Mouse (Mus musculus): ENCODE measurements around the gene Cnst. TPM values are rescaled to one million over a fixed set of nuclear protein-coding genes. Genes with fewer than 3 reads are reported as not detected.

Cnst gene
- polyA plus RNA-seq, 1 experiment from 2014 or later: 28.0 TPM

DNA sequence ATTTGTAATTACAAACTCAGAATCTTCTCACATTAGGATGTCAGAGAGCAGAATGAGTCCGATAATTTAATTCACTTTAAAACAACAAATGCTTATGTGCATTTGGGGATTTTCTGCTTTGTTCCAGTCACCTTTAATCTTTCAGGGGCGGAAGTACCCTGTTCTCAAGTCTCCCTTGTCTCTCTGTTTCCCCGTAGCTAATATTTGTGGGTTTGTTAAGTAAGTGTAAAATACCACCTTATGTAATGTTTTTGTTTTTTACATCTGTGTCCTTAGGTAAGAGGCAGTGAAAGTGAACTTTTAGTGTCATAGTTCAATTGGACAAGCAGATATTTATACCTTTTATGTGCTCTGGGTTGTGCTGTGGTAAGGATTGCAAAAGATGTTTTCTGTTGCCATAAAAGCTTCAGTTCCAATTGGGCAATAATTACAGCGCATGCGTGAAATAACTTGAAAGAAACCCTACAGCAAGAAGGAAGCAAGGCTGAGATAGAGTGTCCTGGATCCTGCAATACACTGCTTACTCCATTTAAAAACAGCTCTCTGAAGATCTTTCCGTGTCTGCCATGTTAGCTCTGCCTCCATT, 14.8 kb downstream of the Cnst start:
- no peak overlapping the region for H3K27ac ChIP-seq (replicated peaks; ENCODE audit: low read depth, low read length)
- no peaks in the 10 kb centered on the region for H3K4me1 ChIP-seq (ENCODE audit: control insufficient read depth, insufficient read depth, low read length)
- ATAC-seq (ENCODE audit: low FRiP score, low TSS enrichment) (no peak), DNase-seq (no peak)
- no peaks in the 10 kb centered on the region for H3K9me3 ChIP-seq (ENCODE audit: control insufficient read depth, low read length)
- H3K9ac ChIP-seq (replicated peaks; ENCODE audit: low read length): no peak overlapping the region
- no peaks in the 10 kb centered on the region for H3K36me3 ChIP-seq (ENCODE audit: control insufficient read depth, insufficient read depth, low read length)
- no peak overlapping the region for H3K4me3 ChIP-seq (replicated peaks; ENCODE audit: low read depth, low read length)
- whole genome bisulfite sequencing: 96% methylated on average over 6 of the region's 6 CpGs
- no peak overlapping the region for H3K4me2 ChIP-seq (ENCODE audit: low read length)
- H3K27me3 ChIP-seq (ENCODE audit: control insufficient read depth, insufficient read depth, low read length): no peaks in the 10 kb centered on the region

DNA sequence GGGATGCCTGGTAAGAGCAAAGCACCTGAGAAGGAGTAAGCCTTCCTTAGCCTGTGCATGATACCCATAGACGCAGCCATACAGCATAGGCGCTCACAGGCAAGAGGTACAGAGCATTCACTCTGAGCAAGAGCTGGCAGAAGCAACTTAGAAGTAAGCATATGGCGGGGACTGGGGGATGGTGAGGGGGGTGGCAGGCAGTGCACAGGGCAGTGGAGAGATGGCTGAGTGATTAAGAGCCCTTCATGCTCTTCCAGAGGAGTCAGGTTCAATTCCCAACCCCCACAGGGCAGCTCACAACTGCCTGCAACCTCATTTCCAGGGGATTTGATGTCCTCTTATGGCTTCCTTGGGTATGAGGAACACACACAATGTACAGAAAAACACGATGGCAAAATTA, 17.0 kb downstream of the Cnst start:
- H3K36me3 ChIP-seq (ENCODE audit: control insufficient read depth, insufficient read depth, low read length): no peaks in the 10 kb centered on the region
- no peaks in the 10 kb centered on the region for H3K9me3 ChIP-seq (ENCODE audit: control insufficient read depth, low read length)
- H3K27ac ChIP-seq (replicated peaks; ENCODE audit: low read depth, low read length): no peak overlapping the region
- no peak overlapping the region for H3K9ac ChIP-seq (replicated peaks; ENCODE audit: low read length)
- H3K4me2 ChIP-seq (ENCODE audit: low read length): no peak overlapping the region
- H3K4me3 ChIP-seq (replicated peaks; ENCODE audit: low read depth, low read length): no peak overlapping the region
- peaks cover 7% of the 10 kb centered on the region for H3K4me1 ChIP-seq (ENCODE audit: control insufficient read depth, insufficient read depth, low read length)
- ATAC-seq (ENCODE audit: low FRiP score, low TSS enrichment): no peak
- WGBS: 89% methylated on average over 4 of the region's 4 CpGs
- no peak for DNase-seq
- H3K27me3 ChIP-seq (ENCODE audit: control insufficient read depth, insufficient read depth, low read length): no peaks in the 10 kb centered on the region

DNA sequence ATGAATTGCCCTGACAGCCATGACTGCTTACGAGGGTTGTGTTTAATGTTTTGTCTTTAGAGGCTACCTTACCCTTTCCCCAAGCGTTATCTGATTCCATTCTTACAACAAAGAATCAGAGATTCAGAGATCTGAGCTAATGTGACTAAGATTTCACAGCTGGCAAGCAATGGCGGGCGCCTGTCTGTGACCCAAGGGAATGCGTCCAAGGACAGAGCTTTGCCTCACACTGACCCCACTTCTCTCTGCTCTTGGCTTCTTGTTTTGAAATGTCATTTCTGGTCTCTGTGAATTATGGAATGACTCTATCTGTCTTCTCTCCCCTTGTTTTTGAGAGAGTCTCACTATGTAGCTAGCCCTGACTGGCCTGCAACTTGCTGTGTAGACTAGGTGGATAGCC, 17.8 kb downstream of the Cnst start:
- no peak overlapping the region for H3K4me3 ChIP-seq (replicated peaks; ENCODE audit: low read depth, low read length)
- 38% methylated on average over 5 of the region's 5 CpGs for WGBS

DNA sequence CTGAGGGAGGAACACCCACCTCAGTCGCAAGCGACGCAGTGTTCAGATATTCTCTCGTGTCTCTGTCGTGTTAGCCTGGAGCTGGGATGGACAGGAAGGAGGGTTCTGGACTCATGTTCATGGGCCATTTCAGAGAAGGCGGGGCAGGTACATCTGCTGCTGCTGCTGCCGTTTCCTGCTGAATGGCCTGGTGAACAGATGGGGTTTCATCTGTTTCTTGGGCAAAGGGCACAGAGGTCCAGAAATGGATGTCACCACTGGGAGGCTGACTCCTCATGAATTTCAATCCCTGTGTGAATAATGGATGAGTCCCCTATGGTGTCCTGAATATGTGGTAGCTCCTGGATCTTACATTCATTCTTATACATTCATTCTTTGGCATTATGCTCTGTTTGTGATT, 21.4 kb downstream of the Cnst start:
- Histone ChIP-seq H3K27me3 (ENCODE audit: control insufficient read depth, insufficient read depth, low read length) (no peaks in the 10 kb centered on the region), H3K27ac (replicated peaks; ENCODE audit: low read depth, low read length) (peak overlapping the region; percentile 37; the same call in 1 of the 2 replicates), H3K4me2 (ENCODE audit: low read length) (no peak overlapping the region), H3K9me3 (ENCODE audit: control insufficient read depth, low read length) (no peaks in the 10 kb centered on the region), H3K36me3 (ENCODE audit: control insufficient read depth, insufficient read depth, low read length) (no peaks in the 10 kb centered on the region), H3K4me1 (ENCODE audit: control insufficient read depth, insufficient read depth, low read length) (peaks cover 7% of the 10 kb centered on the region), H3K9ac (replicated peaks; ENCODE audit: low read length) (no peak overlapping the region), H3K4me3 (replicated peaks; ENCODE audit: low read depth, low read length) (no peak overlapping the region)
- DNase-seq (peak; percentile 49), ATAC-seq (ENCODE audit: low FRiP score, low TSS enrichment) (no peak; the same call in 1 of the 2 replicates)
- 45% methylated on average over 7 of the region's 7 CpGs for WGBS

More for the DNA sequence above, 17.8 kb downstream of the Cnst start:
- no peak for DNase-seq
- no peaks in the 10 kb centered on the region for H3K27me3 ChIP-seq (ENCODE audit: control insufficient read depth, insufficient read depth, low read length)
- H3K9ac ChIP-seq (replicated peaks; ENCODE audit: low read length): no peak overlapping the region
- no peak for ATAC-seq (ENCODE audit: low FRiP score, low TSS enrichment)
- H3K36me3 ChIP-seq (ENCODE audit: control insufficient read depth, insufficient read depth, low read length): no peaks in the 10 kb centered on the region
- no peak overlapping the region for H3K4me2 ChIP-seq (ENCODE audit: low read length)
- peaks cover 7% of the 10 kb centered on the region for H3K4me1 ChIP-seq (ENCODE audit: control insufficient read depth, insufficient read depth, low read length)
- no peaks in the 10 kb centered on the region for H3K9me3 ChIP-seq (ENCODE audit: control insufficient read depth, low read length)
- no peak overlapping the region for H3K27ac ChIP-seq (replicated peaks; ENCODE audit: low read depth, low read length)

DNA sequence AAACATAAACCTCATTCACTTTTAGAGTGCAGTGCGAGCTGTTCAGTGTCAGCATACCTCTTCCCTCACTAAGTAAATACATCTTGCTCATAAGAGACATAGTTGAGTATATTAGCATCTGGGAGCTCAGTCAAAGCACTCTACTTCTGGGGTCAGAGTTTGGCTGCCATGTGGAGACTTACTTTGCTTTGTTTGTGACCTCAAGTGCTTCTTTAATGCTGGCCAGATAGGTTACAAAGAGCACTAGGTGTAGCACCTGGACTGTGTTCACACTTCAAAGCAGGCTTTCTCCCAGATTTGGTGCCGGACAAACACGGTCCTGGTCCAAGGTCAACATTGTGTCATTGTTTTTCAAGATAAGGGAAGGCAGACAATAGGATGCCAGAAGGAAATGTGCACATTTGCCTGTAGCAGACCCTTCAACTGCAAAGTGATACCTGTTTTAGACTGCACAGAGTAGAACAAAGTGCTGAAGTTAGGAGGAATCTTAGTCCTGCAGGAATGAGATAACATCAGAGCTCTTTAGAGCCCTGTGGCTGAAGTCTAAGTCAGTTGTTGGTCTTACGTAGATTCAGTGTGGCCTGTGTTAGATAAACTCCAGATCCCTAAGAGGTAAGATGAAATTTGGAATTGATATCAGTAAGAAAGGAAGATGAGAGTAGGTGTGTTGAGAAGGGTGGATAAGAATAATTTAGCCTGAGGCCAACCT, 22.7 kb downstream of the Cnst start:
- Histone ChIP-seq H3K27me3 (ENCODE audit: control insufficient read depth, insufficient read depth, low read length) (no peaks in the 10 kb centered on the region), H3K4me2 (ENCODE audit: low read length) (no peak overlapping the region), H3K9me3 (ENCODE audit: control insufficient read depth, low read length) (no peaks in the 10 kb centered on the region), H3K4me3 (replicated peaks; ENCODE audit: low read depth, low read length) (no peak overlapping the region), H3K9ac (replicated peaks; ENCODE audit: low read length) (no peak overlapping the region), H3K36me3 (ENCODE audit: control insufficient read depth, insufficient read depth, low read length) (no peaks in the 10 kb centered on the region), H3K27ac (replicated peaks; ENCODE audit: low read depth, low read length) (no peak overlapping the region), H3K4me1 (ENCODE audit: control insufficient read depth, insufficient read depth, low read length) (peaks cover 7% of the 10 kb centered on the region)
- WGBS: 93% methylated on average over 4 of the region's 4 CpGs
- DNase-seq: no peak
- no peak for ATAC-seq (ENCODE audit: low FRiP score, low TSS enrichment)

DNA sequence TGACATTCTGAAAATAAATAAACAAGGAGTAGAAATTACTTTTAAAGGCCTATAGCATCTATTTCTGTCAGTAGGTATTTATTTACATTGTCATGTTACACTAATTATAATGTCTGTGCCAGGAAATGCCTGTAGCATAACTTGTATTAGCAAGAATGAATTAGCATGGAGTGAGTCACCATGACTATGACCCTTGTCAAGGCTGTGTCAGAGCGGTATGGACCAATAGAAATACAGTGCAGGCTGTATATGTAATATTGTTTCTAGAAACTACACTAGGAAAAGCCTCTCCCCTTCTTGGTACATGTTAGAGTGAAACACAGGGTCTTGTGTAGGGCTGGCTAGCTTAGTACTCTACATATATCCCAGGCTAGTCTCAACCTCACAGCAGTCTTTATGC, 24.3 kb downstream of the Cnst start:
- peaks cover 7% of the 10 kb centered on the region for H3K4me1 ChIP-seq (ENCODE audit: control insufficient read depth, insufficient read depth, low read length)
- H3K4me2 ChIP-seq (ENCODE audit: low read length): no peak overlapping the region
- 94% methylated on average over 1 of the region's 1 CpGs for WGBS
- ATAC-seq (ENCODE audit: low FRiP score, low TSS enrichment) (no peak), DNase-seq (no peak)
- H3K27me3 ChIP-seq (ENCODE audit: control insufficient read depth, insufficient read depth, low read length): no peaks in the 10 kb centered on the region
- H3K27ac ChIP-seq (replicated peaks; ENCODE audit: low read depth, low read length): no peak overlapping the region
- H3K4me3 ChIP-seq (replicated peaks; ENCODE audit: low read depth, low read length): no peak overlapping the region
- H3K9ac ChIP-seq (replicated peaks; ENCODE audit: low read length): no peak overlapping the region
- no peaks in the 10 kb centered on the region for H3K9me3 ChIP-seq (ENCODE audit: control insufficient read depth, low read length)
- no peaks in the 10 kb centered on the region for H3K36me3 ChIP-seq (ENCODE audit: control insufficient read depth, insufficient read depth, low read length)

DNA sequence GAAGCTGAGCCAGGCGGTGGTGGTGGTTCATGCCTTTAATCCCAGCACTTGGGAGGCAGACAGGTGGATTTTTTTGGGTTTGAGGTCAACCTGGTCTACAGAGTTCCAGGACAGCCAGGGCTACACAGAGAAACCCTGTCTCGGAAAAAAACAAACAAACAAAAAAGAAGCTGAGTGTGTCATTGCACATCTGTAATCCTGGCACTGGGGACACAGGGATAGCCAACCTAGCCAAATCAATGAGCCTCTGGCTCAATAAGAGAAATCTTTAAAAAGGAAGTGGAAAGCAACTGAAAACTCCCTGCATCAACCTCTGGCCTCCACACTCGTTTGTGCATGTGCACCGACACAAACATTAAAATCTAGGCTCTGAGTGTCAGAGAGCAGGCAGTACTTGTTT, 25.5 kb downstream of the Cnst start:
- WGBS: 89% methylated on average over 4 of the region's 4 CpGs
- Histone ChIP-seq H3K9ac (replicated peaks; ENCODE audit: low read length) (no peak overlapping the region), H3K4me2 (ENCODE audit: low read length) (no peak overlapping the region), H3K36me3 (ENCODE audit: control insufficient read depth, insufficient read depth, low read length) (no peaks in the 10 kb centered on the region), H3K27ac (replicated peaks; ENCODE audit: low read depth, low read length) (no peak overlapping the region), H3K4me1 (ENCODE audit: control insufficient read depth, insufficient read depth, low read length) (peaks cover 7% of the 10 kb centered on the region), H3K9me3 (ENCODE audit: control insufficient read depth, low read length) (no peaks in the 10 kb centered on the region), H3K4me3 (replicated peaks; ENCODE audit: low read depth, low read length) (no peak overlapping the region), H3K27me3 (ENCODE audit: control insufficient read depth, insufficient read depth, low read length) (no peaks in the 10 kb centered on the region)
- DNase-seq (no peak), ATAC-seq (ENCODE audit: low FRiP score, low TSS enrichment) (no peak)

DNA sequence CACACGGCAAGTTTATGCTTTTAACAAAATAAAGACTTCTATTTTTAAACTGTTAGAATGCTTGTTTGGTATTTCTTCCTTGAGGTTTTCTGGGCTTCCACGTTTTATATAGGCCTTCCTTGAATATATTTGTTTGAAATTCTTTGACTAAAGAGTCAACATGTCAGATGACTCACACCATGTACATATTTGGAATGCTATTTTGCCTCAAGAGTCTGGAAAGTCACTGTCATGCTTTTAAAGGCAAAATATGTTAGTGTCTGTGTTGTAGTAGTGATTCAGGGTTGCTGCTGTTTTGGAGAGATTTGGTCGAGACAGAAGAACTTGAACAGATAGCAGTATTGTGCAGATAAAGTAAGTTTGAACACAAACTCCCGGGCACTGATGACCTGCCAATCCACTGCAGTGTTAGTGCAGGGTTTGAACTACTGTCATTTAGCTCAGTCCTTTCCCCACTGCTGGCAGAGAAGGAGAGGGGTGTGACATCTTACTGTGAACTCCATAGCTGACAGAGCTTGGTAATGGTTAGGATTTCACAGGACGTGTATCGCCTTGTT, 27.6 kb downstream of the Cnst start:
- no peak for ATAC-seq (ENCODE audit: low FRiP score, low TSS enrichment)
- H3K9ac ChIP-seq (replicated peaks; ENCODE audit: low read length): no peak overlapping the region
- H3K9me3 ChIP-seq (ENCODE audit: control insufficient read depth, low read length): no peaks in the 10 kb centered on the region
- no peak for DNase-seq
- H3K36me3 ChIP-seq (ENCODE audit: control insufficient read depth, insufficient read depth, low read length): no peaks in the 10 kb centered on the region
- no peak overlapping the region for H3K4me2 ChIP-seq (ENCODE audit: low read length)
- H3K4me1 ChIP-seq (ENCODE audit: control insufficient read depth, insufficient read depth, low read length): no peaks in the 10 kb centered on the region
- H3K4me3 ChIP-seq (replicated peaks; ENCODE audit: low read depth, low read length): no peak overlapping the region
- no peak overlapping the region for H3K27ac ChIP-seq (replicated peaks; ENCODE audit: low read depth, low read length)
- no peaks in the 10 kb centered on the region for H3K27me3 ChIP-seq (ENCODE audit: control insufficient read depth, insufficient read depth, low read length)
- WGBS: 89% methylated on average over 6 of the region's 6 CpGs

DNA sequence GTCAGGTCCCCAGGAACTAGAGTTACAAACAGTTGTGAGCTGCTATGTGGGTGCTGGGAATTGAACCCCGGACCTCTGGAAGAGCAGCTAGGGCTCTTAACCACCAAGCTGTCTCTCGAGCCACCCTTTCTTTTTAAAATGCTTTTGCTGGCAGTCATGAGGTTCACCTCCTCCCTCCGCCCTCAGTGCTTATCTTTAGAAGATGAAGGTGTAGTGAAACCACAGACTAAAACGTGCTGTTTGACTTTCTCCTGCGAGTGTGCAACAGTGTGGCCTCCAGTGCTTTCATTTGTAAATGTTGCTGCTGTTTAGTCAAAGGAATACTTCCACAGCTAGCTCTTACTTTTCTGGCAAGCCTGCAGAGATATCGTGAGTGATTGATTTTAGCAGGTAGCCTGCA, 32.5 kb downstream of the Cnst start:
- no peak for ATAC-seq (ENCODE audit: low FRiP score, low TSS enrichment)
- no peak overlapping the region for H3K4me3 ChIP-seq (replicated peaks; ENCODE audit: low read depth, low read length)
- no peak overlapping the region for H3K9ac ChIP-seq (replicated peaks; ENCODE audit: low read length)
- no peak for DNase-seq
- no peaks in the 10 kb centered on the region for H3K4me1 ChIP-seq (ENCODE audit: control insufficient read depth, insufficient read depth, low read length)
- H3K36me3 ChIP-seq (ENCODE audit: control insufficient read depth, insufficient read depth, low read length): peaks cover 17% of the 10 kb centered on the region
- no peaks in the 10 kb centered on the region for H3K9me3 ChIP-seq (ENCODE audit: control insufficient read depth, low read length)
- no peak overlapping the region for H3K27ac ChIP-seq (replicated peaks; ENCODE audit: low read depth, low read length)
- H3K4me2 ChIP-seq (ENCODE audit: low read length): no peak overlapping the region
- 85% methylated on average over 6 of the region's 6 CpGs for WGBS
- no peaks in the 10 kb centered on the region for H3K27me3 ChIP-seq (ENCODE audit: control insufficient read depth, insufficient read depth, low read length)
